Mouse (Mus musculus): ENCODE measurements around the gene 4933406M09Rik. TPM values are rescaled to one million over a fixed set of nuclear protein-coding genes. Genes with fewer than 3 reads are reported as not detected.

The 4933406M09Rik gene
- polyA plus RNA-seq, 1 experiment, result not detected

GRCm38 (mm10) chr1:134384581-134384980 lies 1.2 kb upstream of the 4933406M09Rik start:
- Histone ChIP-seq H3K9me3 (replicated peaks; ENCODE audit: control insufficient read depth, insufficient read depth, low read length, poor library complexity, severe bottlenecking) (0 out of 2 replicates have a peak, but pooled peaks cover 3% of the 10 kb centered on the region), H3K4me3 (ENCODE audit: low read depth, low read length) (no peak overlapping the region), H3K27me3 (ENCODE audit: control insufficient read depth, insufficient read depth, low read length, poor library complexity, severe bottlenecking) (no peaks in the 10 kb centered on the region), H3K27ac (ENCODE audit: insufficient read depth, low read length) (peak overlapping the region; percentile 46; the same call in 1 of the 2 replicates), H3K4me1 (ENCODE audit: control insufficient read depth, insufficient read depth, low read length) (peaks cover 2% of the 10 kb centered on the region), H3K9ac (ENCODE audit: low read depth, poor library complexity, severe bottlenecking) (no peak overlapping the region), H3K36me3 (ENCODE audit: control insufficient read depth, insufficient read depth, low read length, poor library complexity, severe bottlenecking) (no peaks in the 10 kb centered on the region)
- TF ChIP-seq EP300 (IDR thresholded peaks at IDR 0.05; ENCODE audit: insufficient read depth, low read depth, low read length), result 0 out of 2 replicates have a peak, but pooled peaks have one; percentile 12
- TF ChIP-seq POLR2A (IDR thresholded peaks at IDR 0.05; ENCODE audit: insufficient read depth, low read length), result no peak
- no peak for TF ChIP-seq CTCF (IDR thresholded peaks at IDR 0.05; ENCODE audit: low read depth, low read length)

- H3K4me1 ChIP-seq (ENCODE audit: control insufficient read depth, insufficient read depth, low read length), result peaks cover 2% of the 10 kb centered on the region
- H3K36me3 ChIP-seq (ENCODE audit: control insufficient read depth, insufficient read depth, low read length, poor library complexity, severe bottlenecking), result no peaks in the 10 kb centered on the region
- no peak overlapping the region for H3K9ac ChIP-seq (ENCODE audit: low read depth, poor library complexity, severe bottlenecking)
- no peak overlapping the region for H3K4me3 ChIP-seq (ENCODE audit: low read depth, low read length)
- H3K27ac ChIP-seq (ENCODE audit: insufficient read depth, low read length), result peak overlapping the region; percentile 46
- TF ChIP-seq EP300 (IDR thresholded peaks at IDR 0.05; ENCODE audit: insufficient read depth, low read depth, low read length) (no peak), POLR2A (IDR thresholded peaks at IDR 0.05; ENCODE audit: insufficient read depth, low read length) (no peak)
- H3K27me3 ChIP-seq (ENCODE audit: control insufficient read depth, insufficient read depth, low read length, poor library complexity, severe bottlenecking), result no peaks in the 10 kb centered on the region
- H3K9me3 ChIP-seq (replicated peaks; ENCODE audit: control insufficient read depth, insufficient read depth, low read length, poor library complexity, severe bottlenecking), result 0 out of 2 replicates have a peak, but pooled peaks cover 3% of the 10 kb centered on the region
Measured at GRCm38 (mm10) chr1:134385176-134385575, 564 bp upstream of the 4933406M09Rik start.

GRCm38 (mm10) chr1:134393827-134394226 lies 8.1 kb downstream of the 4933406M09Rik start:
- Histone ChIP-seq H3K9ac (ENCODE audit: low read depth, poor library complexity, severe bottlenecking) (no peak overlapping the region), H3K4me1 (ENCODE audit: control insufficient read depth, insufficient read depth, low read length) (no peaks in the 10 kb centered on the region), H3K27me3 (ENCODE audit: control insufficient read depth, insufficient read depth, low read length, poor library complexity, severe bottlenecking) (no peaks in the 10 kb centered on the region), H3K27ac (ENCODE audit: insufficient read depth, low read length) (no peak overlapping the region), H3K36me3 (ENCODE audit: control insufficient read depth, insufficient read depth, low read length, poor library complexity, severe bottlenecking) (no peaks in the 10 kb centered on the region), H3K9me3 (replicated peaks; ENCODE audit: control insufficient read depth, insufficient read depth, low read length, poor library complexity, severe bottlenecking) (0 out of 2 replicates have a peak, but pooled peaks cover under 1% of the 10 kb centered on the region), H3K4me3 (ENCODE audit: low read depth, low read length) (no peak overlapping the region)
- TF ChIP-seq CTCF (IDR thresholded peaks at IDR 0.05; ENCODE audit: low read depth, low read length) (no peak), POLR2A (IDR thresholded peaks at IDR 0.05; ENCODE audit: insufficient read depth, low read length) (no peak), EP300 (IDR thresholded peaks at IDR 0.05; ENCODE audit: insufficient read depth, low read depth, low read length) (no peak)

GRCm38 (mm10) chr1:134398210-134398609 lies 12.5 kb downstream of the 4933406M09Rik start:
- H3K4me1 ChIP-seq (ENCODE audit: control insufficient read depth, insufficient read depth, low read length), result no peaks in the 10 kb centered on the region
- H3K9me3 ChIP-seq (replicated peaks; ENCODE audit: control insufficient read depth, insufficient read depth, low read length, poor library complexity, severe bottlenecking), result peaks cover 10% of the 10 kb centered on the region
- H3K27ac ChIP-seq (ENCODE audit: insufficient read depth, low read length), result no peak overlapping the region
- no peaks in the 10 kb centered on the region for H3K27me3 ChIP-seq (ENCODE audit: control insufficient read depth, insufficient read depth, low read length, poor library complexity, severe bottlenecking)
- no peak for TF ChIP-seq POLR2A (IDR thresholded peaks at IDR 0.05; ENCODE audit: insufficient read depth, low read length)
- no peak for TF ChIP-seq EP300 (IDR thresholded peaks at IDR 0.05; ENCODE audit: insufficient read depth, low read depth, low read length)
- TF ChIP-seq CTCF (IDR thresholded peaks at IDR 0.05; ENCODE audit: low read depth, low read length), result no peak
- no peaks in the 10 kb centered on the region for H3K36me3 ChIP-seq (ENCODE audit: control insufficient read depth, insufficient read depth, low read length, poor library complexity, severe bottlenecking)
- H3K9ac ChIP-seq (ENCODE audit: low read depth, poor library complexity, severe bottlenecking), result no peak overlapping the region
- no peak overlapping the region for H3K4me3 ChIP-seq (ENCODE audit: low read depth, low read length)

- Histone ChIP-seq H3K36me3 (ENCODE audit: control insufficient read depth, insufficient read depth, low read length, poor library complexity, severe bottlenecking) (no peaks in the 10 kb centered on the region), H3K9me3 (replicated peaks; ENCODE audit: control insufficient read depth, insufficient read depth, low read length, poor library complexity, severe bottlenecking) (peaks cover 10% of the 10 kb centered on the region), H3K27me3 (ENCODE audit: control insufficient read depth, insufficient read depth, low read length, poor library complexity, severe bottlenecking) (no peaks in the 10 kb centered on the region), H3K4me3 (ENCODE audit: low read depth, low read length) (no peak overlapping the region), H3K4me1 (ENCODE audit: control insufficient read depth, insufficient read depth, low read length) (no peaks in the 10 kb centered on the region), H3K9ac (ENCODE audit: low read depth, poor library complexity, severe bottlenecking) (no peak overlapping the region), H3K27ac (ENCODE audit: insufficient read depth, low read length) (no peak overlapping the region; the same call in 1 of the 2 replicates)
- TF ChIP-seq CTCF (IDR thresholded peaks at IDR 0.05; ENCODE audit: low read depth, low read length), result peak; percentile 18
- no peak for TF ChIP-seq EP300 (IDR thresholded peaks at IDR 0.05; ENCODE audit: insufficient read depth, low read depth, low read length)
Measured at GRCm38 (mm10) chr1:134399735-134400134, 14.0 kb downstream of the 4933406M09Rik start.

GRCm38 (mm10) chr1:134405509-134406413 lies 20.0 kb downstream of the 4933406M09Rik start, which contains the start of gene Cyb5r1:
TSS of gene Cyb5r1 (plus strand) at chr1:134405559.
- Histone ChIP-seq H3K4me3 (ENCODE audit: low read depth, low read length) (peak within 1 kb of the TSS; percentile 84), H3K27ac (ENCODE audit: insufficient read depth, low read length) (peak within 1 kb of the TSS; percentile 83), H3K36me3 (ENCODE audit: control insufficient read depth, insufficient read depth, low read length, poor library complexity, severe bottlenecking) (peaks cover 39% of the 10 kb centered on the region), H3K27me3 (ENCODE audit: control insufficient read depth, insufficient read depth, low read length, poor library complexity, severe bottlenecking) (no peaks in the 10 kb centered on the region), H3K9ac (ENCODE audit: low read depth, poor library complexity, severe bottlenecking) (peak within 1 kb of the TSS; percentile 69), H3K9me3 (replicated peaks; ENCODE audit: control insufficient read depth, insufficient read depth, low read length, poor library complexity, severe bottlenecking) (peaks cover 3% of the 10 kb centered on the region; the same call in 1 of the 2 replicates), H3K4me1 (ENCODE audit: control insufficient read depth, insufficient read depth, low read length) (no peaks in the 10 kb centered on the region)
- peak; percentile 71; the same call in 1 of the 2 replicates for TF ChIP-seq EP300 (IDR thresholded peaks at IDR 0.05; ENCODE audit: insufficient read depth, low read depth, low read length)
- TF ChIP-seq CTCF (IDR thresholded peaks at IDR 0.05; ENCODE audit: low read depth, low read length), result no peak
- TF ChIP-seq POLR2A (IDR thresholded peaks at IDR 0.05; ENCODE audit: insufficient read depth, low read length), result peak; percentile 73

All from ES-Bruce4 (cell line).